Mouse (Mus musculus) testis, postnatal 14 days (tissue): ENCODE measurements at regions not wholly inside any gene's neighbourhood (a gene's known extent, or its start where the extent isn't known, plus 50 kb on each side); places are given as distances from the start of the nearest gene placed in this dataset.

Experiments
- DNase-seq: peaks from one replicate; pipeline ENCODE4 v3.0.0; 2021; ENCODE audit warnings: low spot score

GRCm38 (mm10) chr9:93130561-93130960 is 588.5 kb downstream of the Plod2 start:
- no peak for DNase-seq

GRCm38 (mm10) chr9:93131620-93132200 is 589.7 kb downstream of the Plod2 start:
- DNase-seq, result no peak

- no peak for DNase-seq
These were observed 594.3 kb downstream of the Plod2 start for GRCm38 (mm10) chr9:93136349-93136748.

GRCm38 (mm10) chr9:93170071-93170470 is 628.0 kb downstream of the Plod2 start:
- no peak for DNase-seq

GRCm38 (mm10) chr9:93186638-93187037 is 644.6 kb downstream of the Plod2 start:
- DNase-seq, result no peak

- DNase-seq, result no peak
These were observed 690.5 kb downstream of the Plod2 start for GRCm38 (mm10) chr9:93232562-93232961.

- no peak for DNase-seq
These were observed 710.1 kb downstream of the Plod2 start for GRCm38 (mm10) chr9:93252146-93252545.

- no peak for DNase-seq
These were observed 755.3 kb downstream of the Plod2 start for GRCm38 (mm10) chr9:93297332-93297731.

GRCm38 (mm10) chr9:93306753-93307152 is 764.7 kb downstream of the Plod2 start:
- no peak for DNase-seq

GRCm38 (mm10) chr9:93328997-93329682 is 787.1 kb downstream of the Plod2 start:
- DNase-seq, result no peak
